Mouse (Mus musculus) hindbrain, embryonic 12.5 days (tissue): ENCODE measurements at regions not wholly inside any gene's neighbourhood (a gene's known extent, or its start where the extent isn't known, plus 50 kb on each side); places are given as distances from the start of the nearest gene placed in this dataset.

Experiments
- ATAC-seq: fragments of 200-750 bp; cut with Nextera tagmentation; 2 replicates; pipeline ENCODE4 v1.8.0; 2017; ENCODE audit warnings: moderate TSS enrichment; ENCODE audit not compliant: low FRiP score
- H3K27ac ChIP-seq: fragments of 300-500 bp; sonication (generic); 2 replicates; pipeline ENCODE4 v1.5.1; 2016; ENCODE audit warnings: mild to moderate bottlenecking
- H3K27me3 ChIP-seq: fragments of 300-500 bp; sonication (generic); 2 replicates; pipeline ENCODE4 v1.6.1; 2016; ENCODE audit warnings: mild to moderate bottlenecking
- H3K36me3 ChIP-seq: fragments of 300-500 bp; sonication (generic); 2 replicates; pipeline ENCODE4 v1.6.1; 2016; ENCODE audit warnings: mild to moderate bottlenecking
- H3K4me1 ChIP-seq: fragments of 300-500 bp; sonication (generic); 2 replicates; pipeline ENCODE4 v1.6.1; 2016
- H3K4me2 ChIP-seq: fragments of 300-500 bp; sonication (generic); replicated peaks from 2 replicates; pipeline ENCODE4 v1.6.1; 2016; ENCODE audit warnings: mild to moderate bottlenecking
- H3K4me3 ChIP-seq: fragments of 300-500 bp; sonication (generic); 2 replicates; pipeline ENCODE4 v1.5.1; 2016; ENCODE audit warnings: mild to moderate bottlenecking
- H3K9ac ChIP-seq: fragments of 300-500 bp; sonication (generic); 2 replicates; pipeline ENCODE4 v1.6.1; 2016; ENCODE audit warnings: mild to moderate bottlenecking, moderate library complexity
- H3K9me3 ChIP-seq: fragments of 300-500 bp; sonication (generic); replicated peaks from 2 replicates; pipeline ENCODE4 v1.6.1; 2016; ENCODE audit warnings: mild to moderate bottlenecking
- WGBS: fragments of 180-500 bp; shearing (Covaris S2); methylation state at CpG from one replicate; pipeline ENCODE4 v1.1.7; 2016; 5-methylcytosine and 5-hydroxymethylcytosine counted together

DNA sequence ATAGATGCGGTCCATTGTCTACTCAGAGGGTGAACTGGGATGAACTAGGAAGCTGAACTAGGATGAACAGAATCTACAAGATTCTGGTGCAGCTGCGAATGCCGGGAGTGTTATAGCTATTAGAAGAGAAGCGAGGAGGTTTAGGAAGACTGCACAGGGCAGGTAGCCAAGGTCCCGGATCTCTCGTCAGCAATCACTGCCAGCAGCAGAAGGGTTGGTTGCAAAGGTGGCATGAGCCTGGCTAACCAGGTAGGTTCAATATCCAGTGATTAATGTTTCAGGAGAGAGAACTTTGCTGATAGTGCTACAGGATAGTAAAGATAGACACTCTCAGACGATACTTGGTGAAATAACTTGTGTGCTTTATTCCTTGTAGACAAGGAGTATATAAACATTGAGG is 257.0 kb upstream of the Dmac1 start:
- H3K4me2 ChIP-seq, result no peak overlapping the region
- no peaks in the 10 kb centered on the region for H3K27me3 ChIP-seq
- H3K9me3 ChIP-seq, result no peaks in the 10 kb centered on the region
- H3K4me1 ChIP-seq, result no peaks in the 10 kb centered on the region
- 92% methylated on average over 7 of the region's 7 CpGs for WGBS
- H3K27ac ChIP-seq, result no peak overlapping the region
- H3K36me3 ChIP-seq, result no peaks in the 10 kb centered on the region
- no peak overlapping the region for H3K4me3 ChIP-seq
- no peak for ATAC-seq
- H3K9ac ChIP-seq, result no peak overlapping the region

- Histone ChIP-seq H3K4me1 (no peaks in the 10 kb centered on the region), H3K4me3 (no peak overlapping the region), H3K27ac (no peak overlapping the region), H3K36me3 (no peaks in the 10 kb centered on the region), H3K9ac (no peak overlapping the region), H3K4me2 (no peak overlapping the region), H3K9me3 (no peaks in the 10 kb centered on the region), H3K27me3 (no peaks in the 10 kb centered on the region)
- no peak for ATAC-seq
- 80% methylated on average over 2 of the region's 2 CpGs for WGBS
Measured at GRCm38 (mm10) chr4:75529607-75530006, 251.5 kb upstream of the Dmac1 start.

GRCm38 (mm10) chr4:75517459-75518158 is 239.5 kb upstream of the Dmac1 start:
- no peaks in the 10 kb centered on the region for H3K9me3 ChIP-seq
- no peaks in the 10 kb centered on the region for H3K4me1 ChIP-seq
- WGBS, result 93% methylated on average over 3 of the region's 3 CpGs
- no peak overlapping the region for H3K4me3 ChIP-seq
- no peak overlapping the region for H3K27ac ChIP-seq
- H3K9ac ChIP-seq, result no peak overlapping the region
- H3K36me3 ChIP-seq, result no peaks in the 10 kb centered on the region
- no peak for ATAC-seq
- no peaks in the 10 kb centered on the region for H3K27me3 ChIP-seq
- no peak overlapping the region for H3K4me2 ChIP-seq
